Mouse (Mus musculus) bone marrow macrophage, adult 2 months (primary cell): ENCODE measurements around the gene Cdh26.

Source experiments
- CTCF ChIP-seq: IDR thresholded peaks from 2 replicates; pipeline ENCODE4 v1.5.1; 2012; ENCODE audit warnings: low read depth, mild to moderate bottlenecking, low read length, moderate library complexity
- POLR2A ChIP-seq: IDR thresholded peaks from 2 replicates; pipeline ENCODE4 v1.6.1; 2012; ENCODE audit warnings: mild to moderate bottlenecking, low read depth, low read length, borderline replicate concordance

DNA sequence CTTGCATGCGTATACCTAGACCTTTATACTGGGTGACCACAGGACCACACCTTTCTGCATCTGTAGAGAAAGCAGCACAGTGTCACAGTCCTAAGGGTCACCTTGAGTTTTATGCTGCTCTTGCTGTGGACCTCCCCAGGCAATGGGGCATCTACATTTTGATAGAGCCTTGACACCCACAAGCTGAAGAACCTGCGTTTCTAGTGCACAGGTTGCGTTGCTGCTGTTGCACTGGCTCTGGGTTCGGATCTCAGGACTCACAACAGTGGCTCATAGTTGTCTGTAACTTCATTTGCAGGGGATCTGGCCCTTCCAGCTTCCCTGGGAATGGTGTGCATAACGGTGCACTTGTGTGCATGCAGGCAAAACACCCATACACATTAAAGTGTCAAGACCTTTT is 3.1 kb upstream of the Cdh26 start:
- no peak for TF ChIP-seq CTCF
- TF ChIP-seq POLR2A = no peak
